Mouse (Mus musculus): Measurements from ENCODE around the gene Gpr152. TPM values are rescaled to one million over a fixed set of nuclear protein-coding genes. Genes with fewer than 3 reads are reported as not detected.
A peak's percentile ranks its signal among the peaks of the same experiment; 100 is the strongest.

The Gpr152 gene
- total RNA-seq, 1 experiment from 2014 or later: not detected

GRCm38 (mm10) chr19:4150567-4151487 lies 11.2 kb downstream of the Gpr152 start:
- DNase-seq: no peak

GRCm38 (mm10) chr19:4151488-4151860 lies 11.9 kb downstream of the Gpr152 start:
- no peak for DNase-seq

- no peak for DNase-seq
Observed at GRCm38 (mm10) chr19:4151898-4152297, 12.3 kb downstream of the Gpr152 start.

- DNase-seq: no peak
Observed at GRCm38 (mm10) chr19:4152445-4153231, 13.1 kb downstream of the Gpr152 start.

- DNase-seq: peak; percentile 67
Observed at GRCm38 (mm10) chr19:4153232-4153654, 13.7 kb downstream of the Gpr152 start, which contains the start of gene Ptprcap. Ptprcap (plus strand) TSS chr19:4153604.

- no peak for DNase-seq
Observed at GRCm38 (mm10) chr19:4154437-4155222, 15.0 kb downstream of the Gpr152 start.

- DNase-seq: no peak
Observed at GRCm38 (mm10) chr19:4155223-4156072, 15.9 kb downstream of the Gpr152 start.

GRCm38 (mm10) chr19:4156073-4156579 lies 16.5 kb downstream of the Gpr152 start:
- no peak for DNase-seq

GRCm38 (mm10) chr19:4156771-4157170 lies 17.2 kb downstream of the Gpr152 start:
- DNase-seq: no peak

GRCm38 (mm10) chr19:4159049-4159448 lies 19.5 kb downstream of the Gpr152 start:
- DNase-seq: no peak

GRCm38 (mm10) chr19:4162646-4163542 lies 23.3 kb downstream of the Gpr152 start, which contains the start of gene Rps6kb2:
Rps6kb2 (minus strand) TSS chr19:4163354.
- DNase-seq: peak; percentile 97

GRCm38 (mm10) chr19:4163543-4163887 lies 23.9 kb downstream of the Gpr152 start:
- no peak for DNase-seq

GRCm38 (mm10) chr19:4164100-4164499 lies 24.5 kb downstream of the Gpr152 start:
- no peak for DNase-seq

GRCm38 (mm10) chr19:4164721-4165120 lies 25.1 kb downstream of the Gpr152 start:
- peak; percentile 78 for DNase-seq

GRCm38 (mm10) chr19:4166678-4167476 lies 27.3 kb downstream of the Gpr152 start:
- DNase-seq: no peak

- DNase-seq: peak; percentile 99
Observed at GRCm38 (mm10) chr19:4169378-4169784, 29.8 kb downstream of the Gpr152 start.

GRCm38 (mm10) chr19:4169810-4170209 lies 30.2 kb downstream of the Gpr152 start:
- DNase-seq: no peak

- DNase-seq: no peak
Observed at GRCm38 (mm10) chr19:4170723-4171392, 31.3 kb downstream of the Gpr152 start.

Measured in adrenal gland, postnatal 14 days (tissue).